Mouse (Mus musculus) bone marrow macrophage, adult 2 months (primary cell): Measurements from ENCODE around the gene Cd7.

Experiments used
- CTCF ChIP-seq: IDR thresholded peaks from 2 replicates; pipeline ENCODE4 v1.5.1; 2012; ENCODE audit warnings: low read depth, mild to moderate bottlenecking, low read length, moderate library complexity
- POLR2A ChIP-seq: IDR thresholded peaks from 2 replicates; pipeline ENCODE4 v1.6.1; 2012; ENCODE audit warnings: mild to moderate bottlenecking, low read depth, low read length, borderline replicate concordance

GRCm38 (mm10) chr11:121059471-121059870 lies 20.3 kb upstream of the Cd7 start:
- TF ChIP-seq CTCF (no peak), POLR2A (no peak)
